Mouse (Mus musculus) CH12.LX (cell line): ENCODE data around the gene Ccr2. TPM values are rescaled to one million over a fixed set of nuclear protein-coding genes. Genes with fewer than 3 reads are reported as not detected.

Source experiments
- DNase-seq: peaks from one replicate; pipeline ENCODE4 v3.0.0-alpha.2; 2013; ENCODE audit errors: extremely low read depth
- H3K27ac ChIP-seq: 2 replicates; pipeline ENCODE4 v1.5.1; 2012; ENCODE audit warnings: low read depth, mild to moderate bottlenecking, control low read depth, moderate library complexity; ENCODE audit not compliant: insufficient read depth
- H3K27me3 ChIP-seq: replicated peaks from 2 replicates; pipeline ENCODE3; 2012; ENCODE audit warnings: inconsistent platforms
- H3K36me3 ChIP-seq, 2 experiments: replicated peaks in 1 of 2; 2 replicates each; pipeline versions ENCODE3 to v1.6.1; 2012; ENCODE audit warnings: inconsistent platforms in 1 of 2, low read length in 1 of 2, mild to moderate bottlenecking in 1 of 2, mixed read lengths in 1 of 2, moderate library complexity in 1 of 2; ENCODE audit not compliant: control insufficient read depth in 1 of 2, insufficient read depth in 1 of 2
- H3K4me1 ChIP-seq, 2 experiments: 2 replicates each; pipeline ENCODE4 v1.6.1; 2012; ENCODE audit warnings: inconsistent platforms in 1 of 2, moderate library complexity in 1 of 2; ENCODE audit not compliant: insufficient read depth in 2 of 2, control insufficient read depth in 1 of 2
- H3K4me2 ChIP-seq: 2 replicates; pipeline ENCODE4 v1.6.1; 2012; ENCODE audit warnings: low read depth, mild to moderate bottlenecking, control low read depth; ENCODE audit not compliant: poor library complexity, insufficient read depth, severe bottlenecking
- H3K4me3 ChIP-seq, 3 experiments: fragments of 150-350 bp in 1 of 3; sonication (generic) in 1 of 3; replicated peaks in 1 of 3; 2 replicates each; pipeline versions ENCODE3 to v1.5.1; 2011 to 2012; ENCODE audit warnings: low read depth in 2 of 3, low read length in 2 of 3, mild to moderate bottlenecking in 2 of 3, moderate library complexity in 2 of 3, control low read depth in 1 of 3, improper control_type of control experiment in 1 of 3, inconsistent platforms in 1 of 3, mixed read lengths in 1 of 3; ENCODE audit not compliant: poor library complexity in 1 of 3
- H3K79me2 ChIP-seq: replicated peaks from 2 replicates; pipeline ENCODE4 v1.6.1; 2012; ENCODE audit warnings: mild to moderate bottlenecking, moderate library complexity; ENCODE audit not compliant: control insufficient read depth, poor library complexity, insufficient read depth, severe bottlenecking; ENCODE audit errors: extremely low read depth
- H3K9ac ChIP-seq: 2 replicates; pipeline ENCODE4 v1.6.1; 2012; ENCODE audit warnings: low read depth, mild to moderate bottlenecking, control low read depth, moderate library complexity; ENCODE audit not compliant: insufficient read depth
- H3K9me3 ChIP-seq: replicated peaks from 2 replicates; pipeline ENCODE3; 2012; ENCODE audit warnings: low read length, inconsistent platforms, mixed read lengths
- E2F4 ChIP-seq: IDR thresholded peaks from 2 replicates; pipeline ENCODE4 v1.6.1; 2011; ENCODE audit warnings: low read depth, low read length, improper control_type of control experiment; ENCODE audit not compliant: insufficient replicate concordance
- ETS1 ChIP-seq: conservative IDR thresholded peaks from 2 replicates; pipeline ENCODE4 v1.6.1; 2012; ENCODE audit warnings: low read depth, mild to moderate bottlenecking, inconsistent platforms, low read length, improper control_type of control experiment, moderate library complexity
- HCFC1 ChIP-seq: IDR thresholded peaks from 2 replicates; pipeline ENCODE4 v1.6.1; 2012; ENCODE audit warnings: low read depth, mild to moderate bottlenecking, inconsistent platforms, low read length, improper control_type of control experiment
- IRF4 ChIP-seq: IDR thresholded peaks from 2 replicates; pipeline ENCODE4 v1.6.1; 2014; ENCODE audit warnings: low read depth, mild to moderate bottlenecking, inconsistent platforms, low read length, improper control_type of control experiment
- JUND ChIP-seq: conservative IDR thresholded peaks from 2 replicates; pipeline ENCODE4 v1.6.1; 2011; ENCODE audit warnings: low read depth, low read length, improper control_type of control experiment
- KAT2A ChIP-seq: IDR thresholded peaks from 2 replicates; pipeline ENCODE4 v1.6.1; 2012; ENCODE audit warnings: low read length, improper control_type of control experiment, inconsistent platforms; ENCODE audit not compliant: insufficient replicate concordance
- MAFK ChIP-seq: IDR thresholded peaks from 2 replicates; pipeline ENCODE4 v1.6.1; 2011; ENCODE audit warnings: low read length, improper control_type of control experiment; ENCODE audit not compliant: insufficient replicate concordance
- MAX ChIP-seq: IDR thresholded peaks from 2 replicates; pipeline ENCODE4 v1.6.1; 2011; ENCODE audit warnings: low read length, improper control_type of control experiment
- MAZ ChIP-seq: IDR thresholded peaks from 2 replicates; pipeline ENCODE4 v1.6.1; 2012; ENCODE audit warnings: low read depth, mild to moderate bottlenecking, inconsistent platforms, low read length, improper control_type of control experiment, moderate library complexity
- MYC ChIP-seq: IDR thresholded peaks from 2 replicates; pipeline ENCODE4 v1.6.1; 2011; ENCODE audit warnings: low read depth, mild to moderate bottlenecking, improper control_type of control experiment, low read length
- POLR2A ChIP-seq: IDR thresholded peaks from 2 replicates; pipeline ENCODE4 v1.6.1; 2011; ENCODE audit warnings: low read depth, mild to moderate bottlenecking, improper control_type of control experiment, low read length
- POLR2AphosphoS2 ChIP-seq: IDR thresholded peaks from 2 replicates; pipeline ENCODE4 v1.6.1; 2011; ENCODE audit warnings: low read depth, low read length, improper control_type of control experiment
- RAD21 ChIP-seq: IDR thresholded peaks from 2 replicates; pipeline ENCODE4 v1.6.1; 2011; ENCODE audit warnings: low read depth, mild to moderate bottlenecking, low read length, improper control_type of control experiment, moderate library complexity
- RCOR1 ChIP-seq: conservative IDR thresholded peaks from 2 replicates; pipeline ENCODE4 v1.6.1; 2012; ENCODE audit warnings: low read depth, mild to moderate bottlenecking, inconsistent platforms, low read length, improper control_type of control experiment
- SMC3 ChIP-seq: IDR thresholded peaks from 2 replicates; pipeline ENCODE4 v1.6.1; 2011; ENCODE audit warnings: low read depth, low read length, improper control_type of control experiment
- TCF12 ChIP-seq: IDR thresholded peaks from 2 replicates; pipeline ENCODE4 v1.6.1; 2014; ENCODE audit warnings: low read depth, mild to moderate bottlenecking, inconsistent platforms, low read length, improper control_type of control experiment
- ZKSCAN1 ChIP-seq: IDR thresholded peaks from 2 replicates; pipeline ENCODE4 v1.6.1; 2012; ENCODE audit warnings: low read depth, inconsistent platforms, low read length, improper control_type of control experiment, borderline replicate concordance
- dilution Hi-C: fragments of 300-500 bp; cut with MboI; formaldehyde crosslinking; loops from 2 replicates; pipeline ENCODE4 v1.14.3; 2020; ENCODE audit warnings: low sequenced_read_pairs; ENCODE audit not compliant: extremely low pct_unique_long_range_greater_than_20kb, extremely low pct_ligation_motif_present
- in situ Hi-C: fragments of 300-500 bp; cut with MboI; formaldehyde crosslinking; loops from 3 replicates; pipeline ENCODE4 v1.14.3; 2019; ENCODE audit warnings: low sequenced_read_pairs, low pct_ligation_motif_present, low pct_unique_long_range_greater_than_20kb, mixed read lengths
- polyA plus RNA-seq: library from polyadenylated mRNA; unstranded; fragments of >175 nt; gene quantifications from 2 replicates; pipeline ENCODE4 v1.2.1, GENCODE M21; 2012; ENCODE audit warnings: low read depth; ENCODE audit not compliant: insufficient read length
- total RNA-seq, 2 experiments: library from RNA; depleted of rRNA; stranded (reverse); fragments of 300-350 nt in 1 of 2; fragments of >200 nt in 1 of 2; gene quantifications; 2 replicates each; pipeline ENCODE4 v1.2.3; 2012 to 2014

Ccr2 gene
- total and polyA plus RNA-seq, 3 experiments = not detected

DNA sequence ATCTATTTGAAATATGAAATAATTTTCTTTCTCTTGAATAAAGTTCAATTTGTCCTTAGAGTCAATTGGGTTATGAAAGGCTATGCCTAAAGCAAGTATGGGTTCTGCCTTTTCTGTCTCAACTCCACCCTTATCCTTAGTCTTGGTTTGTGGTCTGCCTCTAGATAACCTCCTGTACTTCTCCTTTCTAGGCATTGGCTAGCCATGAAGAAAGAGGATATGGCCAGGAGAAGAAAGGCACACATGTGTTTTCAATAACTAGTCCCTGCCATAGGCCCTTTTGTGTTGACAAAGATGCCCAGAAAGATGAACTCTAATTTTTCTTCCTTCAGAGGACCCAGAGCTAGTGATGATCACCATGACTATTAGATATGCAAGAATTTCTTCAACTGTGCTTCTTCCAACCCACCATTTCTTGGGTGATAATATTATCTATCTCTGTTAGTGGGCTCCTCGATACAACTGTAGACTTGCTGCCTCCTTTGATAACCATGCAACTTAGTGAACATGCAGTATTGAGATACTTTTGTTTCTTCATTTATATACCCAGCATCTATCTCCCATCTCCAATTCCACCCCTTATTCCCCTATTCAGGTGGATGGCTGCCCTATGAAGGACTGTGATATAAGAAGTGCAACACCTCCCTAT is 11.0 kb downstream of the Ccr2 start:
- Histone ChIP-seq H3K4me3 (no peak overlapping the region), H3K79me2 (no peaks in the 10 kb centered on the region), H3K4me2 (no peak overlapping the region), H3K27me3 (no peaks in the 10 kb centered on the region), H3K9me3 (no peaks in the 10 kb centered on the region), H3K27ac (no peak overlapping the region), H3K36me3 (no peaks in the 10 kb centered on the region), H3K9ac (no peak overlapping the region), H3K4me1 (peaks cover 9 to 10% of the 10 kb centered on the region in 2 experiments; a peak in 3 of 4 replicates)
- dilution Hi-C loops = no loop called here
- TF ChIP-seq MYC (no peak), SMC3 (no peak), HCFC1 (no peak), POLR2A (no peak), MAX (no peak), IRF4 (no peak), KAT2A (no peak), ZKSCAN1 (no peak), E2F4 (no peak), RCOR1 (no peak), MAFK (no peak), RAD21 (no peak), MAZ (no peak), POLR2AphosphoS2 (no peak), TCF12 (no peak), ETS1 (no peak)
- DNase-seq = no peak
- in situ Hi-C loops = no loop called here

DNA sequence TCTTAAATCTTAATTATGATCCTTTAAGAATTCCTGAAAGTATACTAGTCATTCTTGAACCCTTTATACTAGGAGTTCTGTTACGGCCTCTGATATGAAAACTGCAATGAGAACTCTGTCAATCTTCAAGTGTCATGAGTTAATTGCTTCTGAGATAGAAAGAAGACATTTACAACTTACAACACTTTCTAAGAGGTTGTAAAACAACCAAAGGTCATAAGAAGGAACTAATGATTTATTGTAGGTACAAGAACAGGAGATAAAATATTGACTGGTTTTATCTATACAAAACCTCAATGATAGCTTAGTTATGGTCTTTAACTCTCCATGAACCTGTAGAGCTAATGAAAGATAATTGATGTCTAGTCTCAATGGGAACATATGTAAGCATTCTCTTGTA is 12.0 kb downstream of the Ccr2 start:
- Histone ChIP-seq H3K27me3 (no peaks in the 10 kb centered on the region), H3K79me2 (no peaks in the 10 kb centered on the region), H3K9me3 (no peaks in the 10 kb centered on the region), H3K4me3 (no peak overlapping the region), H3K9ac (no peak overlapping the region), H3K36me3 (no peaks in the 10 kb centered on the region), H3K27ac (no peak overlapping the region), H3K4me2 (no peak overlapping the region), H3K4me1 (peaks cover 0 to 6% of the 10 kb centered on the region in 2 experiments; a peak in 1 of 4 replicates)
- no peak for DNase-seq
- dilution Hi-C loops = no loop called here
- no peak for TF ChIP-seq JUND
- in situ Hi-C loops = no loop called here
